Mouse (Mus musculus): ENCODE data around the gene Gm37240.

- TF ChIP-seq POLR2A (IDR thresholded peaks at IDR 0.05; ENCODE audit: borderline replicate concordance, control insufficient read depth, low read depth, low read length) (no peak), CTCF (IDR thresholded peaks at IDR 0.05; ENCODE audit: control insufficient read depth, insufficient read depth, low read length) (no peak)
Measured at GRCm38 (mm10) chr3:84580716-84581115, 1306.6 kb downstream of the Gm37240 start.
